Mouse (Mus musculus): ENCODE measurements around the gene Actr3. TPM values are rescaled to one million over a fixed set of nuclear protein-coding genes. Genes with fewer than 3 reads are reported as not detected.
"Not testable (repeated sequence)": the region's sequence is repeated elsewhere in the genome, so short reads cannot be mapped to it uniquely, and the experiment has no call there.

Gene Actr3
- polyA plus RNA-seq, 1 experiment from 2014 or later = 255 TPM

- WGBS = 92% methylated on average over 1 of the region's 1 CpGs
Observed at GRCm38 (mm10) chr1:125389634-125390033, 45.9 kb downstream of the Actr3 start.

GRCm38 (mm10) chr1:125388370-125388769 is 47.2 kb downstream of the Actr3 start:
- Histone ChIP-seq H3K9me3 (no peaks in the 10 kb centered on the region), H3K36me3 (peaks cover 17% of the 10 kb centered on the region), H3K4me2 (no peak overlapping the region), H3K9ac (no peak overlapping the region), H3K4me1 (replicated peaks) (0 out of 2 replicates have a peak, but pooled peaks cover 6% of the 10 kb centered on the region), H3K27ac (replicated peaks) (no peak overlapping the region), H3K4me3 (no peak overlapping the region), H3K27me3 (no peaks in the 10 kb centered on the region)
- 22% methylated on average over 3 of the region's 3 CpGs for WGBS
- ATAC-seq (ENCODE audit: low read depth) = no peak

More at GRCm38 (mm10) chr1:125389634-125390033, 45.9 kb downstream of the Actr3 start:
- not testable (repeated sequence) for H3K27ac ChIP-seq (replicated peaks); H3K4me2 ChIP-seq; H3K4me3 ChIP-seq; H3K4me1 ChIP-seq (replicated peaks); H3K27me3 ChIP-seq; H3K9me3 ChIP-seq; ATAC-seq (ENCODE audit: low read depth); H3K9ac ChIP-seq
- peaks cover 19% of the 10 kb centered on the region for H3K36me3 ChIP-seq

- Histone ChIP-seq H3K36me3 (peaks cover 8% of the 10 kb centered on the region), H3K4me1 (replicated peaks) (0 out of 2 replicates have a peak, but pooled peaks cover 6% of the 10 kb centered on the region), H3K4me3 (no peak overlapping the region), H3K27ac (replicated peaks) (no peak overlapping the region), H3K27me3 (no peaks in the 10 kb centered on the region), H3K9me3 (no peaks in the 10 kb centered on the region), H3K4me2 (no peak overlapping the region), H3K9ac (no peak overlapping the region)
- no peak for ATAC-seq (ENCODE audit: low read depth)
- WGBS = 82% methylated on average over 7 of the region's 7 CpGs
Observed at GRCm38 (mm10) chr1:125386217-125386616, 49.3 kb downstream of the Actr3 start.

- WGBS = 52% methylated on average over 6 of the region's 6 CpGs
- no peak for ATAC-seq (ENCODE audit: low read depth)
- H3K9ac ChIP-seq = no peak overlapping the region
Observed at GRCm38 (mm10) chr1:125382622-125383021, 52.9 kb downstream of the Actr3 start.

GRCm38 (mm10) chr1:125378889-125379288 is 56.6 kb downstream of the Actr3 start:
- Histone ChIP-seq H3K9me3 (no peaks in the 10 kb centered on the region), H3K4me2 (no peak overlapping the region), H3K36me3 (no peaks in the 10 kb centered on the region), H3K9ac (no peak overlapping the region), H3K4me1 (replicated peaks) (no peaks in the 10 kb centered on the region), H3K4me3 (no peak overlapping the region), H3K27me3 (no peaks in the 10 kb centered on the region), H3K27ac (replicated peaks) (no peak overlapping the region)
- WGBS = 56% methylated on average over 3 of the region's 3 CpGs
- ATAC-seq (ENCODE audit: low read depth) = 0 out of 2 replicates have a peak, but pooled peaks have one; percentile 27

More at GRCm38 (mm10) chr1:125382622-125383021, 52.9 kb downstream of the Actr3 start:
- no peak overlapping the region for H3K27ac ChIP-seq (replicated peaks)
- no peaks in the 10 kb centered on the region for H3K9me3 ChIP-seq
- H3K36me3 ChIP-seq = no peaks in the 10 kb centered on the region
- H3K4me3 ChIP-seq = no peak overlapping the region
- H3K4me2 ChIP-seq = no peak overlapping the region
- 0 out of 2 replicates have a peak, but pooled peaks cover 6% of the 10 kb centered on the region for H3K4me1 ChIP-seq (replicated peaks)
- no peaks in the 10 kb centered on the region for H3K27me3 ChIP-seq

- Histone ChIP-seq H3K27ac (replicated peaks) (no peak overlapping the region), H3K27me3 (no peaks in the 10 kb centered on the region), H3K4me3 (no peak overlapping the region), H3K36me3 (no peaks in the 10 kb centered on the region), H3K9ac (no peak overlapping the region), H3K4me2 (no peak overlapping the region), H3K9me3 (no peaks in the 10 kb centered on the region), H3K4me1 (replicated peaks) (no peaks in the 10 kb centered on the region)
- ATAC-seq (ENCODE audit: low read depth) = no peak
- 77% methylated on average over 5 of the region's 5 CpGs for WGBS
Observed at GRCm38 (mm10) chr1:125372855-125373254, 62.7 kb downstream of the Actr3 start.

- ATAC-seq (ENCODE audit: low read depth) = peak; percentile 64; the same call in 1 of the 2 replicates
- no peak overlapping the region for H3K4me2 ChIP-seq
- H3K27ac ChIP-seq (replicated peaks) = no peak overlapping the region
- WGBS = 36% methylated on average over 6 of the region's 6 CpGs
- no peaks in the 10 kb centered on the region for H3K36me3 ChIP-seq
- H3K4me1 ChIP-seq (replicated peaks) = no peaks in the 10 kb centered on the region
- H3K27me3 ChIP-seq = no peaks in the 10 kb centered on the region
- no peaks in the 10 kb centered on the region for H3K9me3 ChIP-seq
- H3K9ac ChIP-seq = no peak overlapping the region
- no peak overlapping the region for H3K4me3 ChIP-seq
Observed at GRCm38 (mm10) chr1:125370779-125371178, 64.7 kb downstream of the Actr3 start.

GRCm38 (mm10) chr1:125365576-125365975 is 70.0 kb downstream of the Actr3 start:
- Histone ChIP-seq H3K4me2 (no peak overlapping the region), H3K4me3 (no peak overlapping the region), H3K9ac (no peak overlapping the region), H3K27ac (replicated peaks) (no peak overlapping the region), H3K4me1 (replicated peaks) (no peaks in the 10 kb centered on the region), H3K27me3 (no peaks in the 10 kb centered on the region), H3K36me3 (no peaks in the 10 kb centered on the region), H3K9me3 (no peaks in the 10 kb centered on the region)
- 95% methylated on average over 4 of the region's 4 CpGs for WGBS
- ATAC-seq (ENCODE audit: low read depth) = peak; percentile 53; the same call in 1 of the 2 replicates

- Histone ChIP-seq H3K4me2 (no peak overlapping the region), H3K36me3 (no peaks in the 10 kb centered on the region), H3K27ac (replicated peaks) (no peak overlapping the region), H3K27me3 (no peaks in the 10 kb centered on the region), H3K9me3 (no peaks in the 10 kb centered on the region), H3K4me1 (replicated peaks) (no peaks in the 10 kb centered on the region), H3K9ac (no peak overlapping the region), H3K4me3 (no peak overlapping the region)
- WGBS = 87% methylated on average over 4 of the region's 4 CpGs
- no peak for ATAC-seq (ENCODE audit: low read depth)
Observed at GRCm38 (mm10) chr1:125351416-125352037, 84.0 kb downstream of the Actr3 start.

GRCm38 (mm10) chr1:125350843-125351242 is 84.7 kb downstream of the Actr3 start:
- no peaks in the 10 kb centered on the region for H3K36me3 ChIP-seq
- 85% methylated on average over 5 of the region's 5 CpGs for WGBS
- no peak for ATAC-seq (ENCODE audit: low read depth)
- H3K9me3 ChIP-seq = 0 out of 2 replicates have a peak, but pooled peaks cover 1% of the 10 kb centered on the region
- H3K9ac ChIP-seq = no peak overlapping the region
- H3K4me1 ChIP-seq (replicated peaks) = no peaks in the 10 kb centered on the region
- H3K4me2 ChIP-seq = no peak overlapping the region
- no peak overlapping the region for H3K4me3 ChIP-seq
- no peaks in the 10 kb centered on the region for H3K27me3 ChIP-seq
- H3K27ac ChIP-seq (replicated peaks) = no peak overlapping the region

- WGBS = 94% methylated on average over 9 of the region's 9 CpGs
- Histone ChIP-seq H3K9me3 (0 out of 2 replicates have a peak, but pooled peaks cover 4% of the 10 kb centered on the region), H3K9ac (no peak overlapping the region), H3K4me1 (replicated peaks) (no peaks in the 10 kb centered on the region), H3K4me3 (no peak overlapping the region), H3K4me2 (no peak overlapping the region), H3K27me3 (no peaks in the 10 kb centered on the region), H3K27ac (replicated peaks) (no peak overlapping the region), H3K36me3 (no peaks in the 10 kb centered on the region)
- no peak for ATAC-seq (ENCODE audit: low read depth)
Observed at GRCm38 (mm10) chr1:125345854-125346253, 89.7 kb downstream of the Actr3 start.

GRCm38 (mm10) chr1:125345448-125345847 is 90.1 kb downstream of the Actr3 start:
- no peak overlapping the region for H3K4me3 ChIP-seq
- H3K36me3 ChIP-seq = no peaks in the 10 kb centered on the region
- ATAC-seq (ENCODE audit: low read depth) = no peak
- no peak overlapping the region for H3K9ac ChIP-seq
- no peaks in the 10 kb centered on the region for H3K27me3 ChIP-seq
- no peaks in the 10 kb centered on the region for H3K4me1 ChIP-seq (replicated peaks)
- 0 out of 2 replicates have a peak, but pooled peaks cover 4% of the 10 kb centered on the region for H3K9me3 ChIP-seq
- no peak overlapping the region for H3K27ac ChIP-seq (replicated peaks)
- H3K4me2 ChIP-seq = no peak overlapping the region
- 92% methylated on average over 6 of the region's 6 CpGs for WGBS

- Histone ChIP-seq H3K9me3 (0 out of 2 replicates have a peak, but pooled peaks cover 4% of the 10 kb centered on the region), H3K9ac (no peak overlapping the region), H3K27me3 (no peaks in the 10 kb centered on the region), H3K4me1 (replicated peaks) (no peaks in the 10 kb centered on the region), H3K27ac (replicated peaks) (no peak overlapping the region), H3K36me3 (no peaks in the 10 kb centered on the region), H3K4me2 (no peak overlapping the region), H3K4me3 (no peak overlapping the region)
- WGBS = 82% methylated on average over 2 of the region's 2 CpGs
- ATAC-seq (ENCODE audit: low read depth) = no peak
Observed at GRCm38 (mm10) chr1:125343105-125343504, 92.4 kb downstream of the Actr3 start.
